Mouse (Mus musculus): Measurements from ENCODE around the gene Vps29.

Vps29 gene

DNA sequence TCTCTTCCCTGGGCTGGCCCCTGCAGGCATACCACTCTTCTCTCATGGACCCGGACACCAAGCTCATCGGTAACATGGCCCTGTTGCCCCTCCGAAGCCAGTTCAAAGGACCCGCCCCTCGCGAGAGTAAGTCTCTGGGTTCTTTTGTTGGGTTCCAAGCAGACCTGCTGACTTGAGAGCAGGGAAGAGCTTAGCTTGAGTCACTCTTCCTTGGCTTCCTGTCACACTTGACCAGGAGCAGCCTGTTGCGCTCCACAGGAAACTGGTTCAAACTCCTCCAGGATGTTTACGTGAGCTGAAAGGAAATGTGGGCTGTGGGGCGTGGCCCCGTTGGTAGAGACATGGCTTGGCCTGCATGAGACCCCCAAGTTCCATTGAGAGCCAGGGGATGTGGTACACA is 42.6 kb downstream of the Vps29 start:
- peak; percentile 61 to 63 for DNase-seq (ENCODE audit: inconsistent age in 2 of 2, low spot score in 1 of 2)

DNA sequence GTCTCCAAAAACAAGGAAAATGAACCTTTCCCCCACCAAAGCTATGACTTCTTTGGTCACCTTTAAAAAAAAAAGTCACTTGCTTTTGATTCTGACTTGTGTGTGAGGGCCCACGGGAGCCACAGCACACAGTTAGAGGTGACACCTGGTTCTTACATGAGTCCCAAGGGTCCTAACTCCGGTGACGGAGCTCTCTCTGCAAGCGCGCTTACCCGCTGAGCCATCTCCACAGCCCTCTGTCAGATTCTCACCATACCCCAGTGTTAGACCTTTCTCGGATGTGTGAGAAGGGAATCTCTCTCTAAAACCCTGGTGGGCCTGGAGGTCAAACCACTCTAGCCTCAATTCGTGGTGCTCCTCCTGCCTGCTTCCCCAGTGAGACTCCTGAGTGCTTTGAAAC is 43.3 kb downstream of the Vps29 start:
- DNase-seq (ENCODE audit: inconsistent age in 2 of 2, low spot score in 1 of 2): no peak

- DNase-seq (ENCODE audit: inconsistent age in 2 of 2, low spot score in 1 of 2): peak in 1 of 2 experiments; percentile 49
Observed at GRCm38 (mm10) chr5:122399871-122400270, 45.7 kb downstream of the Vps29 start.

- DNase-seq (ENCODE audit: inconsistent age in 2 of 2, low spot score in 1 of 2): peak; percentile 93 to 95
Observed at GRCm38 (mm10) chr5:122400628-122401302, 46.6 kb downstream of the Vps29 start.

GRCm38 (mm10) chr5:122401303-122401640 is 47.1 kb downstream of the Vps29 start:
- peak; percentile 82 to 93 for DNase-seq (ENCODE audit: inconsistent age in 2 of 2, low spot score in 1 of 2)

- peak in 1 of 2 experiments; percentile 36 for DNase-seq (ENCODE audit: inconsistent age in 2 of 2, low spot score in 1 of 2)
Observed at GRCm38 (mm10) chr5:122402160-122402559, 48.0 kb downstream of the Vps29 start.

DNA sequence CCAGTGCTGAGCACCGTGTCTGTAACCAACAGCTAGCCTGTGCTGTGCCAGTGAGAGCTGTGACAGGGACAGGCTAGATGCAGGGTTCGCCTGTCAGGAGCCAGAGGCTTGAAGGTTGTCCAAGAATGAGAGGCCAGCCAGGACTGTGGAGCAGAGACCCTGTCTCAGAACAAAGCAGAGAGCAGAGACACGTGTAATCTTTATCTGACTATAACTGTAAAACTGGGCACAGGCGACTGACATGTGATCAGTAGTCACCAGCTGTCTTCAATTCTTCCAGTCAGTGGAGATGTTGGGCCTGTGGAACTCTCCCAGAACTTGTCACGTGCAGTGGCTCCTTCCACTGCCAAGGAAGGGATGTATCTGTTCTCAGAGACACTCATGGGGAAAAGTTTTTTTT is 48.6 kb downstream of the Vps29 start:
- DNase-seq (ENCODE audit: inconsistent age in 2 of 2, low spot score in 1 of 2): no peak

DNA sequence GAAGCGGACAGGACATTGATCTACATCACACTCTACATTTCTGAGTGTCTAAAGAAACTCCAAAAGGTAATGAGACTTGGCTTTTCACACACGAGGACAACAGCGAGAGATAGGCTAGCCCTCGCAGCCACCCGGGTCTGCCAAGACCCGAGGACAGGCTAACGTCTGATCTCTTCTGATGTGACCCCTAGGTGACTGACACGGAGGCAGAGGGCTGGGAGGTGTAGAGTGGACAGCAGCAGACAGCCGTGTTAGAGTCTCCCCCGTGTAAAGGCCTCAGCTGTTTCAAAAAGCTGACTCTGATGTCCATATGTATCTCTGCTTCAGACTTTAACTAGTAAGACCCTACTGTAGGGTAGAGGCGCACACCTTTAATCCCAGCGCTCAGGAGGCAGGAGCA is 49.2 kb downstream of the Vps29 start:
- no peak for DNase-seq (ENCODE audit: inconsistent age in 2 of 2, low spot score in 1 of 2)

DNA sequence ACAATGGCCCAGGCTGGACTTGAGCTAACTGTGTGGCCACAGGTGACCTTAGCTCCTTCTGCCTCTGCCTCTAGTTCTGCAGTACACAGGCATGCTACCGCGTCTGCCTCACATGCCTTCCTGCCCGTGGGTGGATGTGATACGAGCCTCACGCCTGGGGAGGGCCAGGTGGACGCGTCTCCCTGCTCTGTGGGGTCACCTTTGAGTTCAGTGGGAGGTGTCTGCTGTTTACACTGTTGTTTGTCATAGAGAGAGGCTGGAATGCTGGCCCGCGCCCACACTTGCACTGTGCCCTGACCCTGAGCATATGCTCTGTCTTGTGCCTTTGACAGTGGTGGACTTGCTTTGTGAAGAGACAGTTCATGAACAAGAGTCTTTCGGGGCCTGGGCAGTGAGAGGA is 51.4 kb downstream of the Vps29 start:
- no peak for DNase-seq (ENCODE audit: inconsistent age in 2 of 2, low spot score in 1 of 2)

- DNase-seq (ENCODE audit: inconsistent age in 2 of 2, low spot score in 1 of 2): no peak
Observed at GRCm38 (mm10) chr5:122409692-122410645, 55.8 kb downstream of the Vps29 start.

DNA sequence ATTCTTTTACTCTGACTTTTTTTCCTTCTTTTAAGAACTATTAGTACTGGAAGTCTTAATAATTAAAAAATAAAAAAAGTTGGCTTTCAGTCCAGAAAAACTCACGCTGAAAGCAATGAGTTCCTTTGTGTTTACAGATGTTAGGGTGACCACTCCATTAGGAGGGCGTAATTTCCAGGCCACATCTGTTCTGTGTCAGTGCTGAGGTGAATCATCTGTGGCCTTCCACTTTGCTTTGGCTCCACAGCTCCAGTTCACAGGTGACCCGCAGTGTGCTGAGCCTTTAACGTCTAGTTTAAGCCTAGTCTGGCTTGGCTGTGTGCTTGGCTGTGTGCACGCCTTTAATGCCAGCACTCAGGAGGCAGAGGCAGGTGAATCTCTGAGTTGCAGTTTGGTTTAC is 57.7 kb downstream of the Vps29 start:
- peak in 1 of 2 experiments; percentile 35 for DNase-seq (ENCODE audit: inconsistent age in 2 of 2, low spot score in 1 of 2)

DNA sequence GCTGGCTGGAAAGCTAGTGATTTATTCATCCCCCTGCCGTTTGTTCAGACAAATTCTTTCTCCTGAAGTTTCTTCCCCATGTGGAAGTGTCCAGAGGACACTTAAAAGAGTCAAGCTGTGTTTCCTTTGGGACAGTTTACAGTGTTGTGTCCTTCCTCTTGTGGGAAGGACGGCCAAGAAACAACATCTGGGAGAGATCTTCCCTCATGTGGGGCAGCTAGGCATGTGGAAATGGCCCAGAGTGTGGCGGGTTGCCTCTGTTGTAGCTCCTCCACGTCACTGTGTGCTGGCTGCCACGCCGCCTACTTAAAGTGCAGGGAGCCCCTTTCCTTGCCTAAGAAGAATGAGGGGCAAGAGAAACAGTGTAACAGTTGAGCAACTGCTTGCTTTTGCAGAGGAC is 58.7 kb downstream of the Vps29 start:
- no peak for DNase-seq (ENCODE audit: inconsistent age in 2 of 2, low spot score in 1 of 2)

GRCm38 (mm10) chr5:122414351-122414750 is 60.2 kb downstream of the Vps29 start:
- DNase-seq (ENCODE audit: inconsistent age in 2 of 2, low spot score in 1 of 2): no peak

Data from adrenal gland, adult (tissue).